Mouse (Mus musculus) ovary, adult 18-20 months (tissue): ENCODE data around the gene Rps6ka5.

Source experiments
- DNase-seq: peaks from one replicate; pipeline ENCODE4 v3.0.0; 2022; ENCODE audit warnings: low spot score, mixed read lengths

Rps6ka5 gene

GRCm38 (mm10) chr12:100529651-100530050 is 197.1 kb downstream of the Rps6ka5 start:
- no peak for DNase-seq

- DNase-seq = peak; percentile 38
Measured at GRCm38 (mm10) chr12:100529172-100529571, 197.6 kb downstream of the Rps6ka5 start.

GRCm38 (mm10) chr12:100528246-100528645 is 198.5 kb downstream of the Rps6ka5 start:
- no peak for DNase-seq

GRCm38 (mm10) chr12:100527753-100528152 is 199.0 kb downstream of the Rps6ka5 start:
- peak; percentile 58 for DNase-seq

- DNase-seq = no peak
Measured at GRCm38 (mm10) chr12:100527241-100527640, 199.5 kb downstream of the Rps6ka5 start.

GRCm38 (mm10) chr12:100525939-100526338 is 200.8 kb downstream of the Rps6ka5 start:
- no peak for DNase-seq

- DNase-seq = no peak
Measured at GRCm38 (mm10) chr12:100520794-100521186, 206.0 kb downstream of the Rps6ka5 start, which contains the start of gene Ttc7b. Gene Ttc7b (minus strand): TSS chr12:100520826.

- peak; percentile 32 for DNase-seq
Measured at GRCm38 (mm10) chr12:100520077-100520793, 206.5 kb downstream of the Rps6ka5 start.

- no peak for DNase-seq
Measured at GRCm38 (mm10) chr12:100519684-100520076, 207.1 kb downstream of the Rps6ka5 start.

- no peak for DNase-seq
Measured at GRCm38 (mm10) chr12:100517371-100517770, 209.4 kb downstream of the Rps6ka5 start.

GRCm38 (mm10) chr12:100516161-100516838 is 210.5 kb downstream of the Rps6ka5 start:
- DNase-seq = no peak

- no peak for DNase-seq
Measured at GRCm38 (mm10) chr12:100515493-100515892, 211.3 kb downstream of the Rps6ka5 start.

- DNase-seq = no peak
Measured at GRCm38 (mm10) chr12:100514611-100515010, 212.2 kb downstream of the Rps6ka5 start.

- DNase-seq = no peak
Measured at GRCm38 (mm10) chr12:100513131-100513530, 213.7 kb downstream of the Rps6ka5 start.

- DNase-seq = no peak
Measured at GRCm38 (mm10) chr12:100512641-100513040, 214.1 kb downstream of the Rps6ka5 start.

GRCm38 (mm10) chr12:100509615-100510282 is 217.0 kb downstream of the Rps6ka5 start:
- DNase-seq = no peak

- no peak for DNase-seq
Measured at GRCm38 (mm10) chr12:100508668-100509067, 218.1 kb downstream of the Rps6ka5 start.

- no peak for DNase-seq
Measured at GRCm38 (mm10) chr12:100505484-100505883, 221.3 kb downstream of the Rps6ka5 start.

GRCm38 (mm10) chr12:100504585-100504984 is 222.2 kb downstream of the Rps6ka5 start:
- no peak for DNase-seq

GRCm38 (mm10) chr12:100503659-100504058 is 223.1 kb downstream of the Rps6ka5 start:
- DNase-seq = no peak

GRCm38 (mm10) chr12:100502544-100502943 is 224.2 kb downstream of the Rps6ka5 start:
- DNase-seq = no peak

- no peak for DNase-seq
Measured at GRCm38 (mm10) chr12:100501261-100501660, 225.5 kb downstream of the Rps6ka5 start.

GRCm38 (mm10) chr12:100499469-100499868 is 227.3 kb downstream of the Rps6ka5 start:
- no peak for DNase-seq
